Mouse (Mus musculus) c-Kit-negative CD71-positive TER-119-positive erythroid progenitor cells, embryonic 14.5 days (primary cell): Measurements from ENCODE around the gene Rtn4rl1.
A peak's percentile ranks its signal among the peaks of the same experiment; 100 is the strongest.

Experiments
- DNase-seq: peaks from one replicate; pipeline ENCODE4 v3.0.0-alpha.2; 2013; ENCODE audit warnings: low read depth, low spot score

Gene Rtn4rl1

DNA sequence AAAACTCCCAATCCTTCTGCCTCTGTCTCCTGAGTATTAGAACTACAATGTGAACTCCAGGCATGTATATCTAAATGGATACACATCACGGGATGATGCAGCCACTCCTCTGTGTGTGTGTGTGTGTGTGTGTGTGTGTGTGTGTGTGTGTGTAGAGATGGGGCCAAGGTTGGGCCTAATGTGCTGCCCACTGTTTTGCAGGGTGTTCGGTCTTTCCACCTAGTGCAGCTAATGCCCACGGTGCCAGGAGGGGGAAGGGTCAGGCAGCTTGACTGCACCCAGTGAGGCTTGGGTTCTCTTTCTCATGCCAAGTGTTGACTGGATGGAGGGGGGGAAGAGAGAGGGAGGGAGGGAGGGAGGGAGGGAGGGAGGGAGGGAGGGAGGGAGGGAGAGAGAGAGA, 19.3 kb downstream of the Rtn4rl1 start:
- no peak for DNase-seq

- no peak for DNase-seq
These were observed 19.9 kb downstream of the Rtn4rl1 start for GRCm38 (mm10) chr11:75213372-75214080.

DNA sequence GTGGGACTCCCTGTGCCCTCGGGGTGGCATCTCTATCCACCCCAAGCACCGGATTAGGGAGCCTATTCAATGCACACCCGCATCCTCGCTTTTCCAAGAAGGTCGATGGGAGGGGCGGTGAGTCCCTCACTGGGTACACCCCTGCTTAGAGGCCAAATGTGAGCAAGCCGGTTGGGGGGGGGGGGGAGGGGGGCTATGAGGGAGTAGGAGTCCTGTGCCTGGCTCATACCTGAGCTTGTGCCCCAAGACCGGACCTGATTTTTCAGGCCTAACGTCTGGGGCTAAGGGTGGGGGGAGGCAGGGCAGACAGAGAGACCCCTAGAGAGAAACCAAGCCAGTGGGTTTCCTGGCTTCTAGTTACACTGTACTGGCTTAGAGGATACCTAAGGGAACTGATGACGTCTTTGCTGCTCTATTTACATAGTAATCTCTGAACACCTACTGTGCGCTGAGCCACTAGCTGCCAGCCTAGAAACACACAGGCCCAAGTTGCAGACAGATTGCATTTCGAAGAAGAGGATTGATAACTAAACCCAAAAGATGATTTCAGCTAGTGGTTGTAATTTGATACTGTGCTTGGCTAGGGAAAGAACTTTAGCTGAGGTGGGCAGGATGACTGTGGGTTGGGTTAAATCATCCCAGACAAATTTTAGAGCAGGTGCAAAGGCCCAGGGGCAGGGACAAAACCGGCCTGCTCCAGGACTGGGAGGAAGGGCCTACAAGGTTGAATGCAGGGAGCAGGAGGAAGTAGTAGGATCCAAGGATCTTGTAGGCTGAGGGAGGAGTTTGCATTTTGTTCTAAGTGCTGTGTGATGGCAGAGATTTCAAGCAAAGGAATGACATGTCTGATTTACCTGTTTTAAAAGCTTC, 20.7 kb downstream of the Rtn4rl1 start:
- no peak for DNase-seq

GRCm38 (mm10) chr11:75220115-75220514, 26.5 kb downstream of the Rtn4rl1 start:
- no peak for DNase-seq

DNA sequence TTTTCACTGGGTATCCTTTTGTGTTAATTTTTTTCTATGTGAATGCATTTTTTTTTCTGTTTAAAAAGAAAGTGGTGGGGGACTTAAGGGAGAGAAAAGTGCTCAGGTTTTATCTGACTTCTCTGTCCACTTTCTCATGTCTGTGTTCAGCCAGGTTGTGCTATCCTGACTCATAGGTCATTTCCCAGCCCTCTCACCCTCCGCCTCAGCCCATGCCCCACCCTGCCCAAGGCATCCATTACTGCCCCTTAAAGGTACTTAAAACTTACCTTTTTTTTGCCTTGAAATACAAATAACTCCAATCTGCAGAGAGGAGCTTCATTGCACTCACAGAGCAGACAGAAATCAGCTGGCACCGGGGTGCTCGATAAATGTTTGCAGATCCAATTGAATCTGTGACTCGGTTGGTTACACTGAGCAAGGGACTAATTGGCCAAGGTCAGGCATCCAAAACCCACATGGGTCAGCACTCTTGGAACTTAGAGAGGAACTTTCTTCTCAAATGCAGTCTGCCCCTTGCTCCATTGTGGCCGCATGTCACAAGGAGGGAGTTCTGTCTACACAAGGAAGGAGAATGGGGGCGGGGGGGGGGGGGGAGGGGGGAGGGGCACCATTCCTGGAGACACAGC, 27.0 kb downstream of the Rtn4rl1 start:
- no peak for DNase-seq

DNA sequence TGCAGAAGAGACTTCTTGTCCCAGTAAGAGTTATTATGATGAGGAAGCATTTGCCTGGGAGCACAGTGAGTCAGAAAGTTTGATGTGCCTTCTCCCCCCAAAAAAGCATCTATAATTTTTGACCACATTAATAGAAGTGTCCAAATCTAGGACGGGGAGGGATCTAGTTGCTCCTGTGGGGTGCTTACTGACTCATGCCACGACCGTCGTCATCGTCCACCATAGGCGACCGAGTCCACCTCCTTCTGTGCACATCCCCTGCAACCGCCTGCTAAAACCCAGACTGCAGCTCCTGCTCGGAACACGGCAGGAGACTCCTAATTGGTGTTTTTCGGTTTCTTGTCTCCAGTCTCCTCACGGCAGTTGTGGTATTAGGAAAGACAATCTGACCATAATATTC, 30.5 kb downstream of the Rtn4rl1 start:
- DNase-seq = no peak

- no peak for DNase-seq
These were observed 31.3 kb downstream of the Rtn4rl1 start for GRCm38 (mm10) chr11:75224835-75225234.

GRCm38 (mm10) chr11:75227632-75228031, 34.0 kb downstream of the Rtn4rl1 start:
- no peak for DNase-seq

- DNase-seq = no peak
These were observed 35.7 kb downstream of the Rtn4rl1 start for GRCm38 (mm10) chr11:75229289-75229688.

DNA sequence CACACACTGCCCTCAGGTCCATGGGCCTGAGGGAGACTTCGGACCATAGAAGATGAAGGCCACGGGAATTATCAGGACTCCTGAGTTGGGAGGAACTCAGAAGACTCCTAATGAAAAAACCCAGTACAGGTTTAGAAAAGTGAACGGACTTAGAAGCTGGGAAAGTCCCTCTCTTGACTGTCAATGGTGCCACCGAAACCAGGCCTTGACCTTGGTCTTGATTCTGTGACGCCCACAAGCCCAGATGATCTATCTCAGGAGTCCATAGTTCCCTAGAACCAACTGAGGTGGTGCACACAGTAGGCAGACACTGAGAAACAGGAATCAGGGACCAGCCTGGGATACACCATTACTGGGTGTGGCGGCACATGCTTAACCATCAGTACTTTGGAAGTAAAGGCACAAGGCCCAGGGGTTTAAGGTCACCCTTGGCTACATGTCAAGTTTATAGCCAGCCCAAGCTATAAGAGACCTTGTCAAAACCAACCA, 36.7 kb downstream of the Rtn4rl1 start:
- no peak for DNase-seq

- peak; percentile 40 for DNase-seq
These were observed 38.2 kb downstream of the Rtn4rl1 start for GRCm38 (mm10) chr11:75231756-75232155.

DNA sequence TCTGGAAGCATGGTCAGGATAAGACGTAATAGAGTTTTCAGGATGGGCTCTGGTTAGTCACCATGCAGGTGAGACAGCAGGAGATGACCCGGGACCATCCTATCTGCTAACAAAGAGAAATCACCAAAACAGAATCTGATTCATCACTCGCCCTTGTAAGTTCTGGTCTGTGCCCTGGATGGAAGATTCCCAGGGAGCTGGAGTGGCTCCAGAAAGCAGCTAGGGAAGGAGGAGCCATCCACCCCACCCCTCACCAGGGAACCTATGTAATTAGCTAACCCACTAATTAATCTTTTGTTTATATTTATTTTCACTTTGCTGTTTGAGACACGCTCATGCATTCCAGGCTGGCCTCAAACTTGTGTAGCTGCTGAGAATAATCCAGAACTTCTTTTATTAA, 38.9 kb downstream of the Rtn4rl1 start:
- no peak for DNase-seq

- peak; percentile 44 for DNase-seq
These were observed 41.2 kb downstream of the Rtn4rl1 start for GRCm38 (mm10) chr11:75234745-75235144.

GRCm38 (mm10) chr11:75240158-75240934, 46.8 kb downstream of the Rtn4rl1 start:
- DNase-seq = no peak

- no peak for DNase-seq
These were observed 49.2 kb downstream of the Rtn4rl1 start for GRCm38 (mm10) chr11:75242710-75243255.

DNA sequence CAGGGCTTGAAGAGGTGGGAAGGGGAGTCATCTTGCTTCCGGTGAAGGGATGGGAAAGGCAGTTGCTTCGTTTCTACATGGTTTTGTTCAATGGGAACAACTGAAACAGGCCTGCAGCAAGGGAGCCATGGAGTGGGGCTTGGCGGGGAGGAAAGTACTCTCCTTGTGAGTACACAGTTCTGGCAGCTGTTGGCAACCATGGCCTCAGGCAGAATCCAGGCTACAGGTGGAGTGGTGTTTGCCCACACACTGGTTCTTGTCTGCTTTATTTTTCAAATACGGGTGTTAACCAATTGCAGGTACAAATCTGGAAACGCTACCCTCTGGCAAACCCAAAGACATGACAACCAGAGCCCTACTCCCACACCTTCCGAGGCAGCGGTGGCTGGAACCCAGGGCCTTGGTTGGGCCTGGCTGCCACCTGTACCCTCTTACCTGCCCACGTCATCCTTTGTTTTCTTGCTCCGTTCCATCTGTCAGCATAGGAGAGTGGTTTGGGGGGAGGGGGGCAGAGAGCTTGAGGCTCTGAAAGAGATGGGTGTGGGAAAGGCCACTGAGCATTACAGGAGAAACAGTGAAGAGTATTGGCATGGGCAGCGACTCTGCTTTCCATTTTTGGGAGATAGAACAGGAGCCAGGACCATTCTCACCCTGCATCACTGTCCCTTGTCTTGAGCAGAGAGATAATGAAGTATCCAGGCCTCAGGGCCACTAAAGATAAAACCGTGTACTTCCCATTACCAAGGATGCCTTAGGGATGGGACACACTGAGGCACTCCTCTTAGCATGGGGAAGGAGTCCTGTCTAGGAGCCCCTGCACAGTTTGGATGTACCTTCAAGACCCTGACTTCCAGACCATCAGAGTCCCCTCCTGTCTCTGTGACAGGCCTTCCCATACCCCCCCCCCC, 51.0 kb downstream of the Rtn4rl1 start:
- no peak for DNase-seq

- DNase-seq = no peak
These were observed 52.1 kb downstream of the Rtn4rl1 start for GRCm38 (mm10) chr11:75245372-75246330.

DNA sequence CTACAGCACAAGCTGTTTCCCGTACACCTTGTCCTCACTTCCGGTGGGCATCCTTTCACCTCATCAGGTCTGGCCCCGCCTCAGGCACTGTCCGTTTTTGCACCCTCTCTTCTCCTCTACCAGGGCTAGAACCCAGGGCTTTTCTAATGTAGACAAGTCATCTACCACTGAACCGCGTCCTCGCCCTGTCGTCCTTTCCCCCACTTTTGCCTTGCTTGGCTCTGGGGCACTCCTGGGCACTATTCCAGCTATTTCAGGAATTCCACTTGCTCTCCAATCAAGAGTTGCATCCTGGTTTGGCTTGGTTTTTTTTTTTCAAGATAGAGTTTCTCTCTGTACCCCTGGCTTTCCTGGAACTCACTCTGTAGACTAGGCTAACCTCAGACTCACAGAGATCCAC, 53.0 kb downstream of the Rtn4rl1 start:
- no peak for DNase-seq

GRCm38 (mm10) chr11:75247137-75247730, 53.7 kb downstream of the Rtn4rl1 start:
- no peak for DNase-seq
